Mouse (Mus musculus): ENCODE measurements around the gene Ints6.

- TF ChIP-seq POLR2A (IDR thresholded peaks at IDR 0.05; ENCODE audit: control insufficient read depth, low read depth, low read length) = no peak
- no peak for TF ChIP-seq CTCF (IDR thresholded peaks at IDR 0.05; ENCODE audit: control insufficient read depth, insufficient read depth, insufficient replicate concordance, low read depth, low read length)
Observed at GRCm38 (mm10) chr14:62733666-62734065, 27.3 kb downstream of the Ints6 start.

All from testis, adult 2 months (tissue).